Mouse (Mus musculus) liver, embryonic 15.5 days (tissue): Measurements from ENCODE around the gene Hirip3. TPM values are rescaled to one million over a fixed set of nuclear protein-coding genes. Genes with fewer than 3 reads are reported as not detected.
"Not testable (repeated sequence)": the region's sequence is repeated elsewhere in the genome, so short reads cannot be mapped to it uniquely, and the experiment has no call there.

Experiments
- ATAC-seq: fragments of 200-750 bp; cut with Nextera tagmentation; 2 replicates; pipeline ENCODE4 v1.8.0; 2017; ENCODE audit warnings: moderate number of reproducible peaks, mild to moderate bottlenecking, moderate library complexity; ENCODE audit not compliant: insufficient read depth
- H3K27ac ChIP-seq: fragments of 300-500 bp; sonication (generic); replicated peaks from 2 replicates; pipeline ENCODE4 v1.5.1; 2015; ENCODE audit warnings: mild to moderate bottlenecking, inconsistent platforms
- H3K27me3 ChIP-seq: fragments of 300-500 bp; sonication (generic); 2 replicates; pipeline ENCODE4 v1.6.1; 2015; ENCODE audit warnings: mild to moderate bottlenecking, inconsistent platforms
- H3K36me3 ChIP-seq: fragments of 300-500 bp; sonication (generic); replicated peaks from 2 replicates; pipeline ENCODE4 v1.6.1; 2015; ENCODE audit warnings: moderate library complexity, mild to moderate bottlenecking, inconsistent platforms
- H3K4me1 ChIP-seq: fragments of 300-500 bp; sonication (generic); replicated peaks from 2 replicates; pipeline ENCODE4 v1.6.1; 2015; ENCODE audit warnings: inconsistent platforms
- H3K4me2 ChIP-seq: fragments of 300-500 bp; sonication (generic); 2 replicates; pipeline ENCODE4 v1.6.1; 2015; ENCODE audit warnings: moderate library complexity, mild to moderate bottlenecking, inconsistent platforms
- H3K4me3 ChIP-seq: fragments of 300-500 bp; sonication (generic); replicated peaks from 2 replicates; pipeline ENCODE4 v1.5.1; 2015; ENCODE audit warnings: mild to moderate bottlenecking, inconsistent platforms
- H3K9ac ChIP-seq: fragments of 300-500 bp; sonication (generic); 2 replicates; pipeline ENCODE4 v1.6.1; 2015; ENCODE audit warnings: moderate library complexity, mild to moderate bottlenecking, inconsistent platforms
- H3K9me3 ChIP-seq: fragments of 300-500 bp; sonication (generic); replicated peaks from 2 replicates; pipeline ENCODE4 v1.6.1; 2016; ENCODE audit warnings: inconsistent platforms
- WGBS: fragments of 180-500 bp; shearing (Covaris S2); methylation state at CpG from one replicate; pipeline ENCODE4 v1.1.7; 2015; ENCODE audit warnings: mixed read lengths; ENCODE audit not compliant: insufficient replicate concordance; 5-methylcytosine and 5-hydroxymethylcytosine counted together
- polyA plus RNA-seq: library from polyadenylated mRNA; unstranded; fragments of >200 nt; fragmentation: Nextera tagmentation; extraction: Ambion mirVana; gene quantifications from 2 replicates; pipeline ENCODE4 v1.2.1, GENCODE M21; 2015

Hirip3 gene
- polyA plus RNA-seq, 1 experiment from 2014 or later = 8.6 TPM

GRCm38 (mm10) chr7:126883731-126884181 lies 22.0 kb downstream of the Hirip3 start:
- Histone ChIP-seq H3K4me2 (peak overlapping the region; percentile 91), H3K36me3 (peaks cover 23% of the 10 kb centered on the region), H3K4me1 (peaks cover 47% of the 10 kb centered on the region), H3K27ac (peak overlapping the region; percentile 92), H3K27me3 (no peaks in the 10 kb centered on the region), H3K9ac (peak overlapping the region; percentile 92), H3K4me3 (peak overlapping the region; percentile 91), H3K9me3 (no peaks in the 10 kb centered on the region)
- WGBS = under 1% methylated on average over 15 of the region's 15 CpGs
- ATAC-seq = no peak

GRCm38 (mm10) chr7:126884286-126885164 lies 22.8 kb downstream of the Hirip3 start, which contains the start of gene Taok2:
Gene Taok2, minus strand, starts transcription at chr7:126884703.
- Histone ChIP-seq H3K27ac (peak within 1 kb of the TSS; percentile 92), H3K4me1 (peaks cover 51% of the 10 kb centered on the region), H3K4me3 (peak within 1 kb of the TSS; percentile 91), H3K9ac (peak within 1 kb of the TSS; percentile 92), H3K27me3 (no peaks in the 10 kb centered on the region), H3K36me3 (peaks cover 16% of the 10 kb centered on the region), H3K9me3 (no peaks in the 10 kb centered on the region), H3K4me2 (peak within 1 kb of the TSS; percentile 91)
- peak; percentile 96 for ATAC-seq
- under 1% methylated on average over 56 of the region's 56 CpGs for WGBS

GRCm38 (mm10) chr7:126887281-126887680 lies 25.5 kb downstream of the Hirip3 start:
- H3K4me2 ChIP-seq = no peak overlapping the region
- no peak overlapping the region for H3K9ac ChIP-seq
- WGBS = 75% methylated on average over 5 of the region's 5 CpGs
- H3K9me3 ChIP-seq = no peaks in the 10 kb centered on the region
- no peak overlapping the region for H3K27ac ChIP-seq
- H3K4me1 ChIP-seq = peaks cover 34% of the 10 kb centered on the region
- ATAC-seq = no peak
- peaks cover 25% of the 10 kb centered on the region for H3K36me3 ChIP-seq
- no peaks in the 10 kb centered on the region for H3K27me3 ChIP-seq
- no peak overlapping the region for H3K4me3 ChIP-seq

- Histone ChIP-seq H3K27ac (no peak overlapping the region), H3K4me3 (no peak overlapping the region), H3K36me3 (peaks cover 25% of the 10 kb centered on the region), H3K9me3 (no peaks in the 10 kb centered on the region), H3K27me3 (no peaks in the 10 kb centered on the region), H3K4me1 (peaks cover 19% of the 10 kb centered on the region), H3K4me2 (no peak overlapping the region), H3K9ac (no peak overlapping the region)
- ATAC-seq = no peak
- 46% methylated on average over 7 of the region's 7 CpGs for WGBS
Measured at GRCm38 (mm10) chr7:126888852-126889251, 27.1 kb downstream of the Hirip3 start.

- Histone ChIP-seq H3K4me2 (peak overlapping the region; percentile 83), H3K36me3 (peaks cover 3% of the 10 kb centered on the region; the same call in 1 of the 2 replicates), H3K27ac (peak overlapping the region; percentile 61), H3K4me3 (peak overlapping the region; percentile 67), H3K4me1 (peaks cover 24% of the 10 kb centered on the region), H3K9ac (peak overlapping the region; percentile 72), H3K9me3 (no peaks in the 10 kb centered on the region), H3K27me3 (peaks cover 3% of the 10 kb centered on the region; the same call in 1 of the 2 replicates)
- 69% methylated on average over 5 of the region's 5 CpGs for WGBS
- ATAC-seq = no peak
Measured at GRCm38 (mm10) chr7:126896912-126897311, 35.1 kb downstream of the Hirip3 start.

GRCm38 (mm10) chr7:126897390-126898101 lies 35.8 kb downstream of the Hirip3 start:
- Histone ChIP-seq H3K9ac (peak overlapping the region; percentile 72), H3K4me1 (peaks cover 24% of the 10 kb centered on the region), H3K36me3 (peaks cover 2% of the 10 kb centered on the region; the same call in 1 of the 2 replicates), H3K4me2 (peak overlapping the region; percentile 83), H3K27me3 (peaks cover 3% of the 10 kb centered on the region; the same call in 1 of the 2 replicates), H3K9me3 (no peaks in the 10 kb centered on the region), H3K27ac (peak overlapping the region; percentile 78), H3K4me3 (peak overlapping the region; percentile 67)
- 4% methylated on average over 16 of the region's 16 CpGs for WGBS
- ATAC-seq = peak; percentile 66

GRCm38 (mm10) chr7:126898102-126898990 lies 36.6 kb downstream of the Hirip3 start:
- H3K9me3 ChIP-seq = no peaks in the 10 kb centered on the region
- H3K36me3 ChIP-seq = 0 out of 2 replicates have a peak, but pooled peaks cover 2% of the 10 kb centered on the region
- peak overlapping the region; percentile 67 for H3K4me3 ChIP-seq
- H3K4me2 ChIP-seq = peak overlapping the region; percentile 83
- peaks cover 24% of the 10 kb centered on the region for H3K4me1 ChIP-seq
- H3K27me3 ChIP-seq = peaks cover 3% of the 10 kb centered on the region; the same call in 1 of the 2 replicates
- H3K27ac ChIP-seq = peak overlapping the region; percentile 78
- peak overlapping the region; percentile 72 for H3K9ac ChIP-seq
- 11% methylated on average over 37 of the region's 37 CpGs for WGBS
- peak; percentile 93 for ATAC-seq

- not testable (repeated sequence) for H3K9me3 ChIP-seq, H3K36me3 ChIP-seq, H3K4me3 ChIP-seq, H3K9ac ChIP-seq, ATAC-seq, H3K4me2 ChIP-seq, H3K27ac ChIP-seq, H3K27me3 ChIP-seq
- WGBS = 77% methylated on average over 9 of the region's 9 CpGs
- H3K4me1 ChIP-seq = peaks cover 24% of the 10 kb centered on the region
Measured at GRCm38 (mm10) chr7:126899781-126900180, 38.0 kb downstream of the Hirip3 start.

GRCm38 (mm10) chr7:126905590-126905989 lies 43.8 kb downstream of the Hirip3 start:
- peaks cover 4% of the 10 kb centered on the region for H3K4me1 ChIP-seq
- H3K27ac ChIP-seq = no peak overlapping the region
- no peak overlapping the region for H3K4me3 ChIP-seq
- H3K9me3 ChIP-seq = no peaks in the 10 kb centered on the region
- H3K4me2 ChIP-seq = no peak overlapping the region
- no peak for ATAC-seq
- 27% methylated on average over 3 of the region's 3 CpGs for WGBS
- H3K36me3 ChIP-seq = no peaks in the 10 kb centered on the region
- H3K9ac ChIP-seq = no peak overlapping the region
- H3K27me3 ChIP-seq = peaks cover 3% of the 10 kb centered on the region; the same call in 1 of the 2 replicates

GRCm38 (mm10) chr7:126914844-126915243 lies 53.1 kb downstream of the Hirip3 start:
- no peak for ATAC-seq
- WGBS = 56% methylated on average over 3 of the region's 3 CpGs
- no peaks in the 10 kb centered on the region for H3K4me1 ChIP-seq
- no peak overlapping the region for H3K9ac ChIP-seq
- H3K9me3 ChIP-seq = no peaks in the 10 kb centered on the region
- no peak overlapping the region for H3K4me3 ChIP-seq
- H3K36me3 ChIP-seq = no peaks in the 10 kb centered on the region
- H3K27me3 ChIP-seq = no peaks in the 10 kb centered on the region; the same call in 1 of the 2 replicates
- H3K4me2 ChIP-seq = no peak overlapping the region
- no peak overlapping the region for H3K27ac ChIP-seq
